Mouse (Mus musculus): ENCODE results near the gene Ankrd55. TPM values are rescaled to one million over a fixed set of nuclear protein-coding genes. Genes with fewer than 3 reads are reported as not detected.

Ankrd55 gene
- polyA plus RNA-seq, 1 experiment: 3.0 TPM

GRCm38 (mm10) chr13:112412251-112412650 lies 124.0 kb downstream of the Ankrd55 start:
- Histone ChIP-seq H3K27ac (ENCODE audit: insufficient read depth, low read depth, low read length) (no peak overlapping the region), H3K4me3 (ENCODE audit: insufficient read depth, low read length) (no peak overlapping the region), H3K4me1 (ENCODE audit: control insufficient read depth, insufficient read depth, low read length) (peaks cover 11% of the 10 kb centered on the region)
- TF ChIP-seq POLR2A (IDR thresholded peaks at IDR 0.05; ENCODE audit: borderline replicate concordance, low read depth, low read length): no peak
- TF ChIP-seq CTCF (IDR thresholded peaks at IDR 0.05; ENCODE audit: low read depth, low read length): no peak

GRCm38 (mm10) chr13:112412824-112413223 lies 124.6 kb downstream of the Ankrd55 start:
- TF ChIP-seq CTCF (IDR thresholded peaks at IDR 0.05; ENCODE audit: low read depth, low read length): no peak
- no peak for TF ChIP-seq POLR2A (IDR thresholded peaks at IDR 0.05; ENCODE audit: borderline replicate concordance, low read depth, low read length)
- Histone ChIP-seq H3K4me1 (ENCODE audit: control insufficient read depth, insufficient read depth, low read length) (peaks cover 11% of the 10 kb centered on the region), H3K27ac (ENCODE audit: insufficient read depth, low read depth, low read length) (no peak overlapping the region), H3K4me3 (ENCODE audit: insufficient read depth, low read length) (no peak overlapping the region)

DNA sequence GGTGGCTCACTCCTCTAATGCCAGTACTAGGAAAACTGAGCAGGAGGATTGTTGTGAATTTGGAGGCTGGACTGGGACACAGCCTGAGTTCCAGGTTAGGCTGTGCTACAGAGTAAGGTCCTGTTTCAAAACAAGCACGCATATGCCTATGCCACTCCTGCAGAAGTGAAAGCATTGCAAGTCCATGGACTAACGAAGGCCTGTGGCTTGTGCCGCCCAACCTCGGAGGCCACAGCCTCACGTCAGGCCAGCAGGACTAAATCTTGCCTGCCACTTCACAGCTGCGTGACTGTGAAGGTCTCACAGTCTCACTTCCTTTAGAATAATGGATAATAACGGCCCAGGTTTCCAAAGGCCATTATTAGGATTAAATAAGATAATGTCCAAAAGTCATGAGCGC lies 125.4 kb downstream of the Ankrd55 start:
- H3K27ac ChIP-seq (ENCODE audit: insufficient read depth, low read depth, low read length): no peak overlapping the region
- peaks cover 11% of the 10 kb centered on the region for H3K4me1 ChIP-seq (ENCODE audit: control insufficient read depth, insufficient read depth, low read length)
- H3K4me3 ChIP-seq (ENCODE audit: insufficient read depth, low read length): no peak overlapping the region
- TF ChIP-seq CTCF (IDR thresholded peaks at IDR 0.05; ENCODE audit: low read depth, low read length) (no peak), POLR2A (IDR thresholded peaks at IDR 0.05; ENCODE audit: borderline replicate concordance, low read depth, low read length) (no peak)

DNA sequence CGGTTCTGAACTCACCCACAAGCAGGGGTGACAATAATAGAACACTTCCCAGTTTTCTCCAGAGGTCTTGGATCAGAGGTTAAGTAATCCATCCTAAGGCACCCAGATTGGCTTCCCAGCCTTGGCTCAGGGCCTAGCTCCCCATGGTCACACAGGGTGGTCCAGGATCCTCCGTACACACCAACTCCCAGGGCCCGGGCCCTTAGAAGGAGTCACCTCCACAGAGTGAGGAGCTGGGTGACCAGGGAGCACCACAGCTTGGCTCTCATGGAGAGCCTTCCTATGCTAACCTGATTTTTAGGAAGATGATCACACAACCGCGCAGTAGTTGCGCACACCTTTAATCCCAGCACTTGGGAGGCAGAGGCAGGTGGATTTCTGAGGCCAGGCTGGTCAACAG lies 127.6 kb downstream of the Ankrd55 start:
- no peak overlapping the region for H3K4me3 ChIP-seq (ENCODE audit: insufficient read depth, low read length)
- peaks cover 11% of the 10 kb centered on the region for H3K4me1 ChIP-seq (ENCODE audit: control insufficient read depth, insufficient read depth, low read length)
- TF ChIP-seq CTCF (IDR thresholded peaks at IDR 0.05; ENCODE audit: low read depth, low read length) (no peak), POLR2A (IDR thresholded peaks at IDR 0.05; ENCODE audit: borderline replicate concordance, low read depth, low read length) (no peak)
- no peak overlapping the region for H3K27ac ChIP-seq (ENCODE audit: insufficient read depth, low read depth, low read length)

GRCm38 (mm10) chr13:112416410-112417162 lies 128.3 kb downstream of the Ankrd55 start:
- peaks cover 11% of the 10 kb centered on the region for H3K4me1 ChIP-seq (ENCODE audit: control insufficient read depth, insufficient read depth, low read length)
- no peak for TF ChIP-seq POLR2A (IDR thresholded peaks at IDR 0.05; ENCODE audit: borderline replicate concordance, low read depth, low read length)
- TF ChIP-seq CTCF (IDR thresholded peaks at IDR 0.05; ENCODE audit: low read depth, low read length): no peak
- peak overlapping the region; percentile 30 for H3K27ac ChIP-seq (ENCODE audit: insufficient read depth, low read depth, low read length)
- no peak overlapping the region for H3K4me3 ChIP-seq (ENCODE audit: insufficient read depth, low read length)

GRCm38 (mm10) chr13:112417163-112417523 lies 128.9 kb downstream of the Ankrd55 start:
- TF ChIP-seq CTCF (IDR thresholded peaks at IDR 0.05; ENCODE audit: low read depth, low read length) (no peak), POLR2A (IDR thresholded peaks at IDR 0.05; ENCODE audit: borderline replicate concordance, low read depth, low read length) (no peak)
- Histone ChIP-seq H3K4me3 (ENCODE audit: insufficient read depth, low read length) (no peak overlapping the region), H3K27ac (ENCODE audit: insufficient read depth, low read depth, low read length) (no peak overlapping the region), H3K4me1 (ENCODE audit: control insufficient read depth, insufficient read depth, low read length) (peaks cover 11% of the 10 kb centered on the region)

GRCm38 (mm10) chr13:112417861-112418423 lies 129.7 kb downstream of the Ankrd55 start:
- no peak overlapping the region for H3K4me3 ChIP-seq (ENCODE audit: insufficient read depth, low read length)
- no peak for TF ChIP-seq CTCF (IDR thresholded peaks at IDR 0.05; ENCODE audit: low read depth, low read length)
- TF ChIP-seq POLR2A (IDR thresholded peaks at IDR 0.05; ENCODE audit: borderline replicate concordance, low read depth, low read length): no peak
- H3K27ac ChIP-seq (ENCODE audit: insufficient read depth, low read depth, low read length): no peak overlapping the region
- peaks cover 11% of the 10 kb centered on the region for H3K4me1 ChIP-seq (ENCODE audit: control insufficient read depth, insufficient read depth, low read length)

DNA sequence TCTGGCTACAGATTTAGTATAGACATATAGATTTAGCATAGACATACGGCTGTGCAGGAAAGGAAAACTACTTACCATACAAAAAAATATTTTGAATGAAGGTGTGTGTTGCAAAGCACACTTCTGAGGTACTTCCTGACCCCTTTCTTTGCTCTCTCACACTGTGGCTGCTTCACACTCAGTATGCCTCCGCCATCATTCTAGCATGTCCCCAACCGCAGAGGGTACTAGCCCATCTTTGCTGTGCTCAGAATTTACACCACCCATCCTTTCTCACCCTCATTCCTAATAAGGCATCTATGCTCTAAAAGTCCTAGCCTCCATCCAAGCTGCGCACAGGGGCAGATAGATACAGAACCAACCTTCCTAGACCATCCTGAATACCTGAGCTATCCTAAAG lies 130.3 kb downstream of the Ankrd55 start:
- TF ChIP-seq CTCF (IDR thresholded peaks at IDR 0.05; ENCODE audit: low read depth, low read length): no peak
- no peak for TF ChIP-seq POLR2A (IDR thresholded peaks at IDR 0.05; ENCODE audit: borderline replicate concordance, low read depth, low read length)
- no peak overlapping the region for H3K4me3 ChIP-seq (ENCODE audit: insufficient read depth, low read length)
- no peak overlapping the region for H3K27ac ChIP-seq (ENCODE audit: insufficient read depth, low read depth, low read length)

DNA sequence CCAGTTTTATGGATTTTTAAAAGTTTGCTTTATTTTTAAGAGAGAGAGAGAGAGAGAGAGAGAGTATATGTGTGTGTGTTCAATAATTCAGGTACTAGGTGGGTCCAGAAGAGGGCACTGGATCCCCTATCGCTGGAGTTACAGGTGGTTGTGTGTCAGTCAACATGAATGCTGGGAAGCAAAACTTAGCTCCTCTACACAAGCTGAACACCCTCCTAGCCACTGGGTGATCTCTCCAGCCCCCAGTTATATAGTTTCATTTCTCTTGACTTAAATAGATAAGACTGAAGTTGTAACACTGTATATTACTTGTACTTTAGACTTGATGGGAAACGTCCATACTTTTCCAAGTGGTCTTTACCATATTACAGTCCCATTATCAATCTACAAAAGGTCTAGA lies 136.0 kb downstream of the Ankrd55 start:
- Histone ChIP-seq H3K4me1 (ENCODE audit: control insufficient read depth, insufficient read depth, low read length) (peaks cover 23% of the 10 kb centered on the region), H3K4me3 (ENCODE audit: insufficient read depth, low read length) (no peak overlapping the region), H3K27ac (ENCODE audit: insufficient read depth, low read depth, low read length) (no peak overlapping the region)
- TF ChIP-seq CTCF (IDR thresholded peaks at IDR 0.05; ENCODE audit: low read depth, low read length) (no peak), POLR2A (IDR thresholded peaks at IDR 0.05; ENCODE audit: borderline replicate concordance, low read depth, low read length) (no peak)

More for the DNA sequence above, 130.3 kb downstream of the Ankrd55 start:
- H3K4me1 ChIP-seq (ENCODE audit: control insufficient read depth, insufficient read depth, low read length): peaks cover 11% of the 10 kb centered on the region

- TF ChIP-seq CTCF (IDR thresholded peaks at IDR 0.05; ENCODE audit: low read depth, low read length) (no peak), POLR2A (IDR thresholded peaks at IDR 0.05; ENCODE audit: borderline replicate concordance, low read depth, low read length) (no peak)
- Histone ChIP-seq H3K27ac (ENCODE audit: insufficient read depth, low read depth, low read length) (no peak overlapping the region), H3K4me3 (ENCODE audit: insufficient read depth, low read length) (no peak overlapping the region), H3K4me1 (ENCODE audit: control insufficient read depth, insufficient read depth, low read length) (peaks cover 24% of the 10 kb centered on the region)
Measured at GRCm38 (mm10) chr13:112424635-112425034, 136.4 kb downstream of the Ankrd55 start.

All from bone marrow macrophage, adult 2 months (primary cell).